Mouse (Mus musculus) lung, postnatal 14 days (tissue): ENCODE data around the gene Slc25a45.

Experiments
- DNase-seq: peaks from one replicate; pipeline ENCODE4 v3.0.0; 2021

Slc25a45 gene

GRCm38 (mm10) chr19:5840890-5841388, 36.7 kb upstream of the Slc25a45 start:
- no peak for DNase-seq

GRCm38 (mm10) chr19:5841389-5841946, 36.1 kb upstream of the Slc25a45 start:
- no peak for DNase-seq

GRCm38 (mm10) chr19:5841999-5842784, 35.4 kb upstream of the Slc25a45 start:
- DNase-seq = no peak

GRCm38 (mm10) chr19:5842785-5843730, 34.5 kb upstream of the Slc25a45 start:
- DNase-seq = no peak

GRCm38 (mm10) chr19:5843781-5844691, 33.6 kb upstream of the Slc25a45 start:
- no peak for DNase-seq

GRCm38 (mm10) chr19:5844831-5845318, 32.7 kb upstream of the Slc25a45 start:
- DNase-seq = no peak

GRCm38 (mm10) chr19:5845319-5846135, 32.1 kb upstream of the Slc25a45 start:
- peak; percentile 96 for DNase-seq

GRCm38 (mm10) chr19:5846154-5846553, 31.5 kb upstream of the Slc25a45 start:
- no peak for DNase-seq

- peak; percentile 87 for DNase-seq
Measured at GRCm38 (mm10) chr19:5846557-5847305, 30.9 kb upstream of the Slc25a45 start.

GRCm38 (mm10) chr19:5847306-5847796, 30.3 kb upstream of the Slc25a45 start:
- no peak for DNase-seq

GRCm38 (mm10) chr19:5848032-5848825, 29.4 kb upstream of the Slc25a45 start:
- DNase-seq = peak; percentile 79

GRCm38 (mm10) chr19:5848826-5849672, 28.6 kb upstream of the Slc25a45 start:
- DNase-seq = no peak

GRCm38 (mm10) chr19:5849843-5850527, 27.6 kb upstream of the Slc25a45 start:
- DNase-seq = peak; percentile 97

GRCm38 (mm10) chr19:5850860-5851259, 26.7 kb upstream of the Slc25a45 start:
- no peak for DNase-seq

- no peak for DNase-seq
Measured at GRCm38 (mm10) chr19:5851481-5851971, 26.1 kb upstream of the Slc25a45 start.

GRCm38 (mm10) chr19:5852035-5852722, 25.4 kb upstream of the Slc25a45 start:
- DNase-seq = no peak

GRCm38 (mm10) chr19:5856604-5857003, 21.0 kb upstream of the Slc25a45 start:
- DNase-seq = no peak
